Mouse (Mus musculus) megakaryocyte-erythroid progenitor cell, adult 5-6 weeks (primary cell): ENCODE measurements around the gene Fam135a. TPM values are rescaled to one million over a fixed set of nuclear protein-coding genes. Genes with fewer than 3 reads are reported as not detected.

Experiments
- ATAC-seq: replicated peaks from 2 replicates; pipeline ENCODE4 v1.8.0; 2016; ENCODE audit warnings: mild to moderate bottlenecking, inconsistent platforms; ENCODE audit not compliant: severe bottlenecking, poor library complexity, low FRiP score, low TSS enrichment
- total RNA-seq, 2 experiments: library from RNA; stranded (forward) in 1 of 2; stranded (reverse) in 1 of 2; fragments of 200-1000, 215-1000 nt in 1 of 2; fragments of >200 nt in 1 of 2; fragmentation: Nextera tagmentation in 1 of 2; gene quantifications; 2 replicates each; pipeline ENCODE4 v1.2.3; 2014 to 2017

The Fam135a gene
- total RNA-seq, 2 experiments from 2014 or later, result not detected

DNA sequence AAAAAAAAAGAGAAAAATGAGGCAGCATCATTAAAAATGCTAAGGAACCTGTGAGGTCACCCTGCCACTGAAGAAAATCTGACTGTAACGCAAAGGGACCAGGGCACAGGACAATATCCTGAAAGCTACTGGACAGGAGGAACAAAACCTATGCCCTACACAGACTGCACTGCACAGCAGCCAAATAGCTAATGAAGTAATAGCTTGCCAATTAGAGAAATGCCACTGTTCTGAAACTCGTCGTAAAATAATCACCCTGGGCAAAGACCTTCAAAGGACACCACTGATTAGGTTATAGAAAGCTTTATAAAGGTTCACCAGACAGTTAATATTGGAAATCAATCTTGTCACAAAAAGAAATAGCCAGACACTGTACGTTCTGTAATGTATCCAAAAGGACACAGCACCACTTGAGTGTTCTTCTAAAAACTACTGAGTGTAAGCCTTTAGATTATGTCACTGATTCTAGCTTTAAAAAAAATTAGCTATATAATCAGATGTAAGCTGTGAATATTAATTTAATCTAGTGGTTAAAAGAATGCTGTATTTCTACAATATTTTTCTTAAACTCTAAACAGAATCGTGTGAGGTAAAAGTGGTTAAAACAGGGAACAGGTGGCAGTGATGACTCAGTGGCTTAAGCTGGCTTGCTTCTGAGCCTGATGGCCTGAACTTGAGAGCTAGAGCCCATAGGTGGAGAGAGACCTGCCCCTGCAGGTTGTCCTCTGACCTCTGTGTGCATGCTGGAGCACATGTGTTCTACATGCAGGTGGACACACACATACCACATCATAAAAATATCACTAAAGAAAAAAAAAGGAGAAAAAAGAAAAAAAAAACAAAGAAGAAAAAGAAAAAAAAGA, 26.5 kb downstream of the Fam135a start:
- no peak for ATAC-seq

DNA sequence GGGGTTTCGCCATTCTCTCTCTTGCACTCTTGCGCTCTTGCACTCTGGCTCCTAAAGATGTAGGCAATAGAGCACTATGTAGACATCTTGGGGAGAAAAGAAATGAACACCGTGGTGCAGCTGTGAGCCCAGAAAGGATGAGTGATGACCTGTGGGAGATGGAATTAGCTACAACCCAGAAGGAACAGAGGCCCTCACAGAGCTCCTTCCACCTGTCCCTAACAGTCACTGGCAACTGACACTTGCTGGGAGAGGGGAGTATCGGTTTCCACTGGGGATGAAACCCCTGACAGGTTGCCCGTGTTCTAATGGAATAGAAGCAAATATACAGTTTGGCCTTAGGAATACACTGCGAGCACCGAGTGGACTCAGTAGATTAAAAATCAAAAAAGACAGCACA, 31.3 kb downstream of the Fam135a start:
- ATAC-seq, result no peak

DNA sequence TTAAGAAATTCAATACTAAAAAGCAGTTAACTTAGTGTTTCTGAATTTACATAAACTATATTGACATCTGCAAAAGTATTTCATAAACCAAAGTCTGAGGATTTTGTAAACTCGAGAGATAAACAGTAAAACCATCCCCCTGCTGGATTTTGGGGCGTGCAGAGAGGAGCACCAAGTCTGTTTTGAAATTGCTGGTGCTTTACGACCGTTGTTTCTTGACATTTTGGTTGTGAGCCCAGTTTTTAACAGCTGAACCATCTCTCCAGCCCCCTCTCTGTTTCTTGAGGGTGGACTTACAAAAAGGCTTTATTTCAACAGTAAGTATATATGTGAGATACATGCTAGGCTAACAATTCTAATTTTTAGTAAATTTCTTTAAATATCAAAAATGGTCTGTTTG, 33.4 kb downstream of the Fam135a start:
- ATAC-seq, result no peak

DNA sequence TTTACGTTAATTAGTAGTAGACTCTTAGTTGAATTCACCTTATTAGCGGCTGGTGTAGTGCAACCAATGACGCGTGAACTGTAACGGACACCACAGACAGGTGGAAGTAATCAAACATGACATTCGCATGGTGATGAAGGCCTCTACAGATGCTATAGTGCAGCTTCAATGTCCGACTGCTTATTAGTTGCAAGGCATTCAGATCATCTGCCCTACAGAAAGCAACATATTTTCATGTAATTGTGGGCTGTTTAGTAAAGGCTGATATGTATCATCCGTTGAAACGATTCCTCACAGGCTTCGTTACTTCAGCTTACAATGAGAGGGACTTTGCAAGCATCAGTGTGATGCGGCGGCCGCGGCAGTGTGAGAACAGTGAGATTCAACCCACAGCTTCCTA, 44.4 kb downstream of the Fam135a start:
- no peak for ATAC-seq

DNA sequence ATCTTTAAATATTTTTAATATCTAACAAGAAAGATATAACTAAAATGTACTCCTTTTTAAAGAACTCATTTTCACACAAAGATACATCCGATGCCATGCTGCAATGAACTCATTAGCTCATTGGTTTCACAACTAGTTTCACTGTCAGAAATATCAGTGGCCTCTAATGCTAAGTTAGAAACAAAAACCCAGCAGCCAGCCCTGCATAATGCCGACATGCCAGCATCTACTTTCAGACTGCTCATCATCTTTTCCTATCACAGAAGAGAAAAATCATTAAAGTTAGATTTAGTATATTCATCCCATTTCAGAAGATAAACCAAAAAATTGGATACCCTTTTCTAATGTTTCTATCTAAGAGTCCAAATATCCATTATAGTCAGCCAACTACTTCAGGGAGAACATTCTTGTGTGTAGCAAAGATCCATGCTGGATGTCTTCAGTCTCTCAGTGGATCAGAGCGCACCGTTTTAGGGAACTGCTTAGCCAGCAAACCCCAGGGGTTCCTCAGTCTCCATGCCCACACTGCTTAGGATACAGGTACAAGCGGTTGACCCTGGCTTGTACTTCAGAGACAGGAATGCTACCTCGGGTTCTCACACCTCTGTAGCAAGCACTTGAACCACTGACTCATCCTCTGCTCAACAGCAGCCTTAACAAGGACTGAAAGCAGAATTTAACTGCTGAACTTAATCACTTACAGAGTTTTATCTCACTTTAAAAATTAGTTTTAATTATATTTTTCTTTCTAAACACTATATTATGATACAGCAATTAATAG, 53.2 kb downstream of the Fam135a start:
- ATAC-seq, result no peak

DNA sequence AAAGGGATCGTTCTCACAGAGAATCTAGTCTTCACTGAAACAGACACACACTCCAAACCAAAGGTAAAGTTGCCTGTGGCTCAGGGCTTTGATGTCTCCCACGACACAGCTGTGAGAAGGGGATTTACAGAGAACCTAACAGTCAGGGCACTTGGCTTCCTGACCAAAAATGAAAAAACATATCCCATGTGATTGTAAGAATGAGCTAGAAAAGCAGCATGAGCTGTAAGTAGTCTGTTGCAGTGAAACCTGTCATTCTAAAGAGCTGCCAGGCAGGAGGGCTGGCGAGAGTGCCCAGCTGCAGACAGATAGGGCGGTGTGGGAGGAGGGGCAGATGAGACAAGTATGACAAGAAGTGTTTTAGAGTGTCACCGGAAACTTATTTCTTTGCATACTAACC, 54.5 kb downstream of the Fam135a start:
- no peak for ATAC-seq

DNA sequence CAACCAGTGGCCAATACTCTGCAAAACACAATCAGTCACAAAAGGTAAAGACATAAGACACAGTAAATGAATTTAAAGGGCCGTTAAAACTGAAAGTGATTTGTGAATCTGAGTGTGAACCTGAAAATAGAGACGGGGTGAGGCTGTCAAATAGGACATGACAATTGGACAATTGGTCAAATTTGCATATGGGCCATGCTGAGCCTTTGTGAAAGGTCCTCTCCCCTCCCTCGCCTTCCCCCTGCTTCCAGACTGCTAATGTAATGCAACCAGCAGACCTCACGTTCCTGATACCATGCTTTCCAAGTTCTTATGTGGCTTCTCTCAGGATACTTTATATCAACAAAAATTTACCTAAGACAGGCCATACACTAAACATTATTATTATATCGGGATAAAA, 57.1 kb downstream of the Fam135a start:
- no peak for ATAC-seq

DNA sequence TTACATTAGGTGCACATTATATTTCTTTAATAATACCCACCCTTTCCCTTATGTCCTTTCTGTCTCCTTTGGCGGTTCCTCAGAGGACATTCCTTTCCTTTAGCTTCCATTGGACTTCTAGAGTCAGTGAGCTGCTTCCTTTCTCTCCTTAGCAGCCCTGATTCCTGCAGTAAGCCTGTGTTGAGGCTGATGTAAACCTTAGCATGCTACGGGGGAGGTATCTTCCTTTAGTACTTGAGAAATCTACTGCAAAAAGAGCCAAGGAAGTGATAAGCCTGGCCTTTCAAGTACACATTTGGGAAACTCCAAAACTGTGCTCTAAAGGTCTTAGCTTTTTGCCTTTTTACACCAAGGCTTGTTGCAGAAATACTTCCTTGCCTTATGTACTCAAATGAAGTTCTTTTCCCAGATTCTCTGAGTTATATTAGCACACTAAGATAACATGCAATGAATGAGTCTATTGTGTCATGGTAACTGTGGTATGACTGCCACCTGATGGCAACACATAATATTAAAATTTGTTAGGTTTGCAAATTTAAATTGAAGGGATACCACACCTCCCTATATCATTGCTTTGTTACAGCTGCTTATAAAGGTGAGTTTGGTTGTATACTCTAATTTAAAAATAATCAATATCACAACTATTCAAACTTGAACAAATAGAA, 66.2 kb downstream of the Fam135a start:
- ATAC-seq, result peak; percentile 82; the same call in 1 of the 2 replicates

DNA sequence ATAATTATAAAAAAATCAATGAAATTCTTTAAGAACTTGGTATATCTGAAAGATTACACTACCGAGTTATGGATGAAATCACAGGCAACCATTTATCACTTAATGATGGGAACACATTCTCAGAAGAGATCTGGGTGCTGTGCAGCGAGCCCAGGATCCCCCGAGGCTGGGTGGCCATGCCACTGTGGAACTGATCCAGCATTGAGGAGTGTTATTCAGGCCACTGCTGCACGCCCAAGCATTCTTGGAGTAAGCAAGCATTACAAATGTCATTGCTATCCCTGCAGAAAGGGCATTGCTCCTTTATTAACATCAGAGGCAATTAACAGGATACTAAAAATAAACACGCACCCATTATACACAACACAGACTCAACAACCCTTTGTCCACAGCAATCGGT, 89.3 kb downstream of the Fam135a start:
- no peak for ATAC-seq

DNA sequence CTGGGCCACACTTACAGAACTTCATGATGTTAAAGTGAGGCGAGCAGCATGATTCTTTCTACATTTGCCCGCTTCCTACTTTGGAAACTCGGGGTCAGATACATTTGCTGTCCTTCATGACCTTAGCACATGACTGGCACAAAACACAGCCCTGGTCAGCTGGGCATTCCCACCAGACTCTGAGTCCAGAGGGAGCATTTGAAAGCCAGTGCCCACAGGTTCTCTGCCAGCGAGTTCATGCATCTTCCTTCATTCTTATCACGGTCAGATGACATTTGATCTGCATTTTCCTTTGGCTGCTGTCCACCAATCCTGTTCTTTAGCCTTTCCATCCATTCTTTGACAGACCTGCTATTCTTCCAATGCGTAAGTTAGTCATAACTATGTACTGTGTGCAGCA, 90.1 kb downstream of the Fam135a start:
- ATAC-seq, result no peak

DNA sequence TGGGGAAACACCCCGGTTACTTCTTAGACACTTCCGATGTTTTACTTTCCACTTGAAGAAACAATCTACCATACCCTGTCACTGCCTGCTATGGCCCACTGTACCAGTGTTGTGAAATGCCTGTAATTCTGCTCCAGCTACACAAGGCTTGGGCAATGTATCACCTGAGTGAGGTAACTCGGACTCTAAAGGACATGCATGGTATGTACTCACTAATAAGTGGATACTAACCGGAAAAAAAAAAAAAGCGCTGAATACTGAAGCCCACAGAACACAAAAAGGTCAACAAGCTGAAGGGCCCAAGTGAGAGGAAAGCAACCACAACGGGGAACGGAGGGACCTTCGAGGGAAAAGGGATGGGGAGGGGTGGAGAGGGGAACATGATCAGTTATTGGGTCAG, 92.5 kb downstream of the Fam135a start:
- ATAC-seq, result no peak

DNA sequence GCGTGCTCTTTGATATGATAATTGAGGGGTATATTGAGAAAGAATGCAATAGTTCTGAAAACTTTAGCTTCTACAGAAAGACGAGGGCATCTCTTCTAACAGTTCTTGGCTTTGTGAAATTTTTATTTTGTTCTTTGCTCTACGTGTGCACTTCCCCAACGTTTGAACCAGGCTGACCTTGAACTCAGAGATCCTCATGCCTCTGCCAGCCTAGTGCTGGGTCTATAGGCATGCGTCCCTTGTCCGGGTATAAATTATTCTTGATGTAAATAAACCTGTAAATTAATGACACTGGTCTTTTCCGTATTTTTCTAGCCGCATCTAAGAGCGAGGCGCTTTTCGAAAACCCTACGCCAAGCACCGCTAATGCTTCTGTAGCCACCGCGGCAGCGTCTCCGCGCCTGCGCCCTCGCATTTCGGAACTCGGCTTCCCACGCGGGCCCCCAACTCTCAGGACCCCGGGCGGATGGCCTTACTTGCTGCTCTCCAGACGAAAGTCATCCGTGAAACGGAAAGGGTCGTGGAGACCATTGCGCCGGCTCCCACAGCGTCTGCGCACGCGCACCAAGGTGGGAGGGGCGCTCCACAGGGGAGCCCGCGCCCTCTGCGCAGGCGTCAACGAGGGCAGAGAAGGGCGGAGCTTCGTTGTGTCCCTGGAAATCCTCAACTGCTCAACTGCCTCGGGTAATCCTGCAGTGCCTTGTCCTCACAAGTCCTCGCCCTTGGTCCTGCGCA, 94.9 kb downstream of the Fam135a start, which contains the start of gene Sdhaf4:
Sdhaf4 (minus strand) TSS at position 587 of the 735 bp plus-strand sequence.
- peak; percentile 95 for ATAC-seq

DNA sequence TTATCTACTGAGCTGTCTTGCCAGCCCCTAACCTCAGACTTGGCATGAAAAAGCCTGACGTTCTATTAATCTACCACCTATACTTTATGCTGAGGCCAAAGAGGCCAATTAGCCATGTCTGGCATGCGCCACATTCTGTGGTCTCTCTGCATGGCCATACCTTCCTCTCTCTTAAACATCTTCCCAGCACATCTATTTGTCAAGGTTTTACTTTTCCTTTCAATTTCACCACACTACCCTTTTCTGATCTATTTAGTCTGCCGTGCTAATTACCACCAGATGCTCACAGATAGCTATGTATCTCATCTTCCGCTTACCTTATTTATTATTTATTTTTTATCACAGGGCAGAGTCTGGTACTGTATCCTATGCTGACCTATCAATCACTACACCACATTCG, 100.8 kb downstream of the Fam135a start:
- ATAC-seq, result peak; percentile 63

DNA sequence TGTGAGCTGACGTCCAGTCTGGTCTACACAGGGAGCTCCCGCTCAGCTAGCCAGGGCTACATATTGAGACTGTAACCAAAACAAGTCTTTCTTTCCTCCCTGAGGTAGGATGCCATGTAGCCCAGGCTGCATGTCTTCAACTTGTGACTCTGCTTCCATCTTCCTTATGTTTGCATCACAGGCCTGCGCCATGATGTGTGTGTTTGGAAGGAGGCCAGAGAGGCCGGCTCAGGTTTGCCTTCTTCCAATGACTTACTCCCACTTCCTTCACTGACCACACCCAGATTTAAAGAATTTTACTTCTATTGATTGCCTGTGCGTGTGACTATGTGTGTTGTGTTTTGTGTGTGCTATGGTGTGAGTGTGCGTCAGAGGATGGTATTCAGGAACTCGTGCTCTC, 101.3 kb downstream of the Fam135a start:
- peak; percentile 23; the same call in 1 of the 2 replicates for ATAC-seq

DNA sequence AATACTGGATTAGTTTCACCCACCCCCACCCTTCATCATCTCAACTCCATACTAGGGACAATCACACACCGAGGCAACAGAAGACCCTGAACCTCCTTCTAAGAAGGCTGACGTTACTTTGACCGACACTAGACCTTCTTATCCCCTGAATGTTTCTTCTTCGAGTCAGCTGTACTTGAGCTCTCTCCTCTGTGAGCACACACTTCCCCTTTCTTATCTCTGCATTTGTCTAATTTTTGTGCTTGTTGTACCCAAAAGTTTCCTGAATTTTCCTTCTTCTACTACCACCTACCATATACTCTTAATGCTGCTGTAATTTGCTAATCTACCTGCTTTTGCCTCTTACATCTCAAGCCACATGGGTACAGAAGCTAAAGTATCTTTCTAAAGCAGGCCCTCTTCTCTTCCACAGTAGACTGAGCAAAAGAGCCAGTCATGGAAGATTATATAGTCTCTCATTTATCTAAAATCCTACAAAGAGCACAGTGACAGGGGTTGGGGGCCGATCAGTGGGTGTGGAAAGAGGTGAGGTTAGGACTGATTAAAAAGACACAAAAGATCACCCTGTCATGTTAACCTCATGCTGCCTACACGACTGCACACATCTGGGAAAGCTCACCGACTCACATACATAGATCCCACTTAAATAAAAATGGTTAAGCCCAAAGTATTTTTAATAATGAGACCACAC, 101.9 kb downstream of the Fam135a start:
- peak; percentile 62 for ATAC-seq

DNA sequence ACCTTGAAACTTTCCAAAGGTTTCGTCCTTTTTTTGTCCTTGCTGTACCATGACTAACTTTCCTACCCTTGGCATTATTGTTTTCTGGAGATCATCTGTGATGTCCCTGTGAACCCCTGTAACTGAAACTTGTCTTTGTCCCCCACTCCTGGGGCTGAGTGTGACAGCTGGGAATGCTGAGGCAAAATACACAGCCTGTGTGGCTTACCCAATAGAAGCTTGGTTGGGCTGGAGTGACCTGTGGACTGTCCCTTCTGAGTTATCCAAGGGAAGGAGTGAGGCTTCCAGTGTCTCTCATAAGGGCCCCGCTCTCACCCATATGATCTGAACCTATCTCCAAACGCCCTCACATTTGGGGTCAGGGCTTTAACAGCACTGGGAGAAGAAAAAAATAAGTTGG, 102.6 kb downstream of the Fam135a start:
- ATAC-seq, result no peak

DNA sequence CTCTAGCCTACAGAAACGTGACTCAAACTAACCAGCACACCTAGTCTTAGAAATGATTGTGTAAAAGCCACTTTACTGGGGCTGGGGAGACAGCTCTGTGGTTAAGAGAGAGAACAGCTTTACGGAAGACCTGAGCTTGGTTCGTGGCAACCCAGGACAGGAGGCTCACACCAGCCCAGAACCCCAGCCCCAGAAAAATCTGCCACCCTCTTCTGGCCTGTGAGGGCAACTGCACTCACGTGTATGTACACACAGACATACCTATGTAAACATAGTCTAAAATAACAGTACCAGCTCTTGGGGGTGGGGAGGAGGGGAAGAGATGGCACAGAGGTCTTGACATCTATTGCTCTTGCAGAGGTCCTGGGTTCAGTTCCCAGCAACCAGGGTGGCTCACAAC, 104.7 kb downstream of the Fam135a start:
- no peak for ATAC-seq

DNA sequence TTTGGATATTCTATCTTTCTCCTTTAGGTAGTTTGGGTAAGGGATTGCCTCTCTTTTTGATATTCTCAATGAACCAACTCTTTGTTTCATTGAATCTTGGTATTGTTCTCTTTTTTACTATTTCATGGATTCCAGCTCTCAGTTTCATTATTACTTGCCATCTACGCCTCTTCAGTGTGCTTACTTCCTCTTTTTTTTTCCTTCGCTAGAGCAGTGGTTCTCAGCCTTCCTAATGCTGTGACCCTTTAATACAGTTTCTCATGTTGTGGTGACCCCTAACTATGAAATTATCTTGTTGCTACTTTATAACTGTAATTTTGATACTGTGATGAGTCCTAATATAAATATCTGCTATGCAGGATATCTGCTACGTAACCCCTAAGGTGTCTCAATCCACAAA, 117.0 kb downstream of the Fam135a start:
- ATAC-seq, result no peak

DNA sequence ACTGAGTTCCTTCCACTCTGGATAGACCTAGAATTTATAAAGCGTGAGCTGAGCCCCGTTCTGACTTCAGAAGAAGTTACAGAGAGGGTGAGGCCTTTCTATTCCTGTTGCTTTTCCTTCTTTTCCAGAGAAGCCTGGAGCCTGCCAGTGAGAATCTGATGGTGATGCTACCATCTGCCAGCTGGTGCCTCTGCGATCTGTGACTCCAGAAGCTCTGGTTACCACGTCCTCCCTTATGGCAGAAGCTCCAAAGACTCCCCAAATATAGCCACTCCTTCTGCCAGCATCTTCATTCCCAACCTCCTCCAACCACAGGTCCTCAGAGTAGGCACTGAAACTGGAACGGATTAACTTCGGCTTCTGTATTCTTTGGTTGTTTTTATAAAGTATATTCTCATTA, 121.9 kb downstream of the Fam135a start:
- ATAC-seq, result no peak
